Mouse (Mus musculus): ENCODE measurements around the gene Oxld1.

GRCm38 (mm10) chr11:120501701-120502100 lies 43.8 kb upstream of the Oxld1 start:
- TF ChIP-seq CTCF (conservative IDR thresholded peaks at IDR 0.05 in 1 of 2, IDR thresholded peaks at IDR 0.05 in 1 of 2; ENCODE audit: low read depth in 2 of 2, low read length in 2 of 2) (no peak), EP300 (IDR thresholded peaks at IDR 0.05; ENCODE audit: low read length) (no peak), PAX5 (IDR thresholded peaks at IDR 0.05; ENCODE audit: low read length) (no peak), POLR2A (IDR thresholded peaks at IDR 0.05; ENCODE audit: low read depth, low read length) (no peak), SMC3 (IDR thresholded peaks at IDR 0.05; ENCODE audit: low read depth, low read length) (no peak), MEF2A (IDR thresholded peaks at IDR 0.05; ENCODE audit: borderline replicate concordance, low read depth, low read length) (no peak), ZC3H11A (IDR thresholded peaks at IDR 0.05; ENCODE audit: low read depth, low read length) (no peak), CHD2 (IDR thresholded peaks at IDR 0.05; ENCODE audit: low read length) (no peak), ZNF384 (IDR thresholded peaks at IDR 0.05; ENCODE audit: low read depth, low read length) (no peak), POLR2AphosphoS2 (IDR thresholded peaks at IDR 0.05; ENCODE audit: low read depth, low read length) (no peak), MAZ (IDR thresholded peaks at IDR 0.05; ENCODE audit: low read depth, low read length) (no peak), IRF4 (IDR thresholded peaks at IDR 0.05; ENCODE audit: low read depth, low read length) (no peak)

All from CH12.LX (cell line).